Mouse (Mus musculus) MEL (cell line): Measurements from ENCODE around the gene Calhm5. TPM values are rescaled to one million over a fixed set of nuclear protein-coding genes. Genes with fewer than 3 reads are reported as not detected.

Experiments
- DNase-seq: peaks from one replicate; pipeline ENCODE4 v3.0.0; 2011; ENCODE audit warnings: low read depth, low spot score
- H3K27ac ChIP-seq: 2 replicates; pipeline ENCODE4 v1.5.1; 2012; ENCODE audit warnings: low read depth, mild to moderate bottlenecking, control low read depth, low read length, moderate library complexity; ENCODE audit not compliant: control insufficient read depth
- H3K27me3 ChIP-seq, 2 experiments: fragments of 150-350 bp in 1 of 2; sonication (generic) in 1 of 2; 2 replicates each; pipeline ENCODE4 v1.6.1; 2012; ENCODE audit warnings: low read length in 2 of 2, mild to moderate bottlenecking in 2 of 2, improper control_type of control experiment in 1 of 2, moderate library complexity in 1 of 2; ENCODE audit not compliant: insufficient read depth in 2 of 2, control insufficient read depth in 1 of 2
- H3K36me3 ChIP-seq, 2 experiments: 2 replicates each; pipeline ENCODE4 v1.6.1; 2012 to 2014; ENCODE audit warnings: low read length in 2 of 2, improper control_type of control experiment in 1 of 2, inconsistent platforms in 1 of 2, mild to moderate bottlenecking in 1 of 2; ENCODE audit not compliant: insufficient read depth in 2 of 2, control insufficient read depth in 1 of 2
- H3K4me1 ChIP-seq, 2 experiments: fragments of 150-350 bp in 1 of 2; sonication (generic) in 1 of 2; 2 replicates each; pipeline ENCODE4 v1.6.1; 2012; ENCODE audit warnings: low read length in 2 of 2, improper control_type of control experiment in 1 of 2, mild to moderate bottlenecking in 1 of 2; ENCODE audit not compliant: insufficient read depth in 2 of 2, control insufficient read depth in 1 of 2
- H3K4me3 ChIP-seq, 2 experiments: fragments of 150-350 bp in 1 of 2; sonication (generic) in 1 of 2; 2 replicates each; pipeline ENCODE4 v1.5.1; 2012; ENCODE audit warnings: low read depth in 2 of 2, low read length in 2 of 2, mild to moderate bottlenecking in 2 of 2, moderate library complexity in 2 of 2, control low read depth in 1 of 2, improper control_type of control experiment in 1 of 2; ENCODE audit not compliant: control insufficient read depth in 1 of 2, insufficient read depth in 1 of 2
- H3K79me2 ChIP-seq: 2 replicates; pipeline ENCODE4 v1.6.1; 2012; ENCODE audit warnings: mild to moderate bottlenecking, low read length, moderate library complexity; ENCODE audit not compliant: control insufficient read depth, poor library complexity, insufficient read depth
- H3K9ac ChIP-seq: 2 replicates; pipeline ENCODE4 v1.6.1; 2012; ENCODE audit warnings: low read depth, mild to moderate bottlenecking, control low read depth, low read length, moderate library complexity; ENCODE audit not compliant: control insufficient read depth, poor library complexity, severe bottlenecking
- H3K9me3 ChIP-seq: fragments of 150-350 bp; sonication (generic); replicated peaks from 2 replicates; pipeline ENCODE4 v1.6.1; 2012; ENCODE audit warnings: mild to moderate bottlenecking, low read length, improper control_type of control experiment, moderate library complexity; ENCODE audit not compliant: insufficient read depth
- CHD2 ChIP-seq: IDR thresholded peaks from 2 replicates; pipeline ENCODE4 v1.6.1; 2011; ENCODE audit warnings: low read length, improper control_type of control experiment
- CTCF ChIP-seq, 3 experiments: IDR thresholded peaks in 2 of 3; conservative IDR thresholded peaks in 1 of 3; 2 replicates each; pipeline ENCODE4 v1.5.1; 2011 to 2012; ENCODE audit warnings: low read length in 3 of 3, low read depth in 2 of 3, mild to moderate bottlenecking in 2 of 3, improper control_type of control experiment in 1 of 3, inconsistent platforms in 1 of 3, mixed read lengths in 1 of 3, moderate library complexity in 1 of 3; ENCODE audit not compliant: control insufficient read depth in 1 of 3, insufficient read depth in 1 of 3, poor library complexity in 1 of 3, severe bottlenecking in 1 of 3
- E2F4 ChIP-seq: IDR thresholded peaks from 2 replicates; pipeline ENCODE4 v1.6.1; 2011; ENCODE audit warnings: low read depth, low read length, improper control_type of control experiment, borderline replicate concordance
- KAT2A ChIP-seq: conservative IDR thresholded peaks from 2 replicates; pipeline ENCODE4 v1.6.1; 2012; ENCODE audit warnings: low read depth, low read length, improper control_type of control experiment, inconsistent platforms
- MAFK ChIP-seq: IDR thresholded peaks from 2 replicates; pipeline ENCODE4 v1.6.1; 2011; ENCODE audit warnings: low read depth, mild to moderate bottlenecking, low read length, improper control_type of control experiment, borderline replicate concordance
- MAZ ChIP-seq: IDR thresholded peaks from 2 replicates; pipeline ENCODE4 v1.6.1; 2012; ENCODE audit warnings: low read depth, mild to moderate bottlenecking, inconsistent platforms, low read length, improper control_type of control experiment
- MEF2A ChIP-seq: IDR thresholded peaks from 2 replicates; pipeline ENCODE4 v1.6.1; 2014; ENCODE audit warnings: low read depth, mild to moderate bottlenecking, inconsistent platforms, low read length, improper control_type of control experiment; ENCODE audit not compliant: poor library complexity, insufficient replicate concordance, severe bottlenecking; ENCODE audit errors: extremely low read depth
- MXI1 ChIP-seq: IDR thresholded peaks from 2 replicates; pipeline ENCODE4 v1.6.1; 2011; ENCODE audit warnings: mild to moderate bottlenecking, low read depth, low read length, improper control_type of control experiment
- MYC ChIP-seq: IDR thresholded peaks from 2 replicates; pipeline ENCODE4 v1.6.1; 2011; ENCODE audit warnings: low read depth, mild to moderate bottlenecking, low read length, improper control_type of control experiment, moderate library complexity
- POLR2AphosphoS5 ChIP-seq: IDR thresholded peaks from 2 replicates; pipeline ENCODE4 v1.6.1; 2012; ENCODE audit warnings: low read depth, borderline replicate concordance, mild to moderate bottlenecking, inconsistent platforms, low read length, moderate library complexity, mixed read lengths
- RCOR1 ChIP-seq: IDR thresholded peaks from 2 replicates; pipeline ENCODE4 v1.6.1; 2012; ENCODE audit warnings: low read depth, mild to moderate bottlenecking, inconsistent platforms, low read length, improper control_type of control experiment
- SMC3 ChIP-seq: IDR thresholded peaks from 2 replicates; pipeline ENCODE4 v1.6.1; 2011; ENCODE audit warnings: low read depth, low read length, improper control_type of control experiment
- USF1 ChIP-seq: IDR thresholded peaks from 2 replicates; pipeline ENCODE4 v1.6.1; 2014; ENCODE audit warnings: low read depth, mild to moderate bottlenecking, inconsistent platforms, low read length, improper control_type of control experiment, moderate library complexity
- ZC3H11A ChIP-seq: IDR thresholded peaks from 2 replicates; pipeline ENCODE4 v1.6.1; 2012; ENCODE audit warnings: low read depth, mild to moderate bottlenecking, inconsistent platforms, low read length, improper control_type of control experiment
- ZKSCAN1 ChIP-seq: IDR thresholded peaks from 2 replicates; pipeline ENCODE4 v1.6.1; 2012; ENCODE audit warnings: low read depth, mild to moderate bottlenecking, inconsistent platforms, low read length, improper control_type of control experiment, moderate library complexity
- ZNF384 ChIP-seq: IDR thresholded peaks from 2 replicates; pipeline ENCODE4 v1.6.1; 2012; ENCODE audit warnings: low read depth, mild to moderate bottlenecking, inconsistent platforms, low read length, improper control_type of control experiment
- polyA plus RNA-seq, 2 experiments: library from polyadenylated mRNA; stranded (reverse) in 1 of 2; unstranded in 1 of 2; fragments of >175 nt in 1 of 2; fragments of >200 nt in 1 of 2; gene quantifications; 2 replicates each; pipeline versions ENCODE4 v1.2.1 to v1.2.4; 2012; ENCODE audit warnings: low replicate concordance in 2 of 2, low read depth in 1 of 2; ENCODE audit not compliant: insufficient read length in 2 of 2, insufficient read depth in 1 of 2, missing spikeins in 1 of 2
- total RNA-seq: library from RNA; depleted of rRNA; stranded (reverse); fragments of 300-350 nt; gene quantifications from 2 replicates; pipeline ENCODE4 v1.2.3, GENCODE M21; 2012

The Calhm5 gene
- total and polyA plus RNA-seq, 3 experiments: not detected

DNA sequence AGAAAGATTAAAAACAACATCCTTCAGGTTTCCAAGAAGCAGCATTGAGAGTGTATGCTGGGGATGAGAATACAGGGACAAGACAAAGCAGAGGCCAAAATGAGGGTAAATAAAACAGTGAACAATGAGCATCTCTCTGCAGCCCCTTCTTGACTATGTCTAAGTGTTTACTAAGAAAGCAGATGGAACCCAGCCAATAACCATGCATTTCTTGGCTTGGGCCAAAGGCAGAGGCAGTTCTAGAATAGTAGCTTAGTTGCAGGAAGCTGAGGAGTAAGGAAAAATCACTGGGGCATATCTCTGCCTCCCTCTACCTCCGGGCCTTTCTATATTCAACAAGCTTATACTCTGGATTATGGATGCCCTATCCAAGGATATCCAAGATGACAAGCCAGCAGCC, 5.8 kb downstream of the Calhm5 start:
- no peaks in the 10 kb centered on the region for H3K79me2 ChIP-seq
- no peak overlapping the region for H3K4me3 ChIP-seq
- no peaks in the 10 kb centered on the region for H3K4me1 ChIP-seq
- no peak overlapping the region for H3K9ac ChIP-seq
- TF ChIP-seq MAFK: no peak
- no peak for TF ChIP-seq CTCF (IDR thresholded peaks at IDR 0.05 in 2 of 3, conservative IDR thresholded peaks at IDR 0.05 in 1 of 3; ENCODE audit: control insufficient read depth in 1 of 3, insufficient read depth in 1 of 3, low read depth in 2 of 3, low read length in 3 of 3, poor library complexity in 1 of 3, severe bottlenecking in 1 of 3)
- no peak for TF ChIP-seq MEF2A
- TF ChIP-seq ZKSCAN1: no peak
- TF ChIP-seq ZNF384: no peak
- no peak for TF ChIP-seq E2F4
- TF ChIP-seq SMC3: no peak
- H3K27ac ChIP-seq: no peak overlapping the region
- H3K36me3 ChIP-seq: no peaks in the 10 kb centered on the region
- H3K27me3 ChIP-seq: peaks cover 0 to 1% of the 10 kb centered on the region in 2 experiments; a peak in 2 of 4 replicates
- no peaks in the 10 kb centered on the region for H3K9me3 ChIP-seq
- DNase-seq: no peak

DNA sequence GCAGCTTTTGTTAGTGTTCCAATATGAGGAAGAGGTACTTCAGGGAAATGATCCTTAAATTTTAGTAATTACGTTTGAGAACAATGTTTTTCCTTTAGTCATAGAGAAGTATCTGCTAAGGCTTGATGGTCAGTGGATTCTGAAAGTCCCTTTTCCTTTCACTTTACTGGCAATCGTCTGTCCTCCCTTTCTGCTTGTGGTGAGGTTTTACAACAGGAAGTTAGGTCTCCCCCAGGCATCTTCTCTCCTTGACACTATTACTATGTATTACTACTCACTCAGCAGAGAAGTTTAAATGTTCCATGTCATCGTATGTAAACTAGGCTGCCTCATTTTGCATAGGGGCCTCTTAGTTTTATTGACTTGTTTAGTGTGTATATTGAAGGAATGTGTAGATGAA, 6.8 kb downstream of the Calhm5 start:
- H3K9me3 ChIP-seq: no peaks in the 10 kb centered on the region
- H3K79me2 ChIP-seq: no peaks in the 10 kb centered on the region
- no peaks in the 10 kb centered on the region for H3K36me3 ChIP-seq
- no peak overlapping the region for H3K4me3 ChIP-seq
- H3K27me3 ChIP-seq: peaks cover 0 to 1% of the 10 kb centered on the region in 2 experiments; a peak in 2 of 4 replicates
- no peak overlapping the region for H3K27ac ChIP-seq
- H3K9ac ChIP-seq: no peak overlapping the region
- H3K4me1 ChIP-seq: no peaks in the 10 kb centered on the region
- no peak for DNase-seq
- TF ChIP-seq ZKSCAN1 (no peak), MAZ (no peak), USF1 (no peak), RCOR1 (no peak), KAT2A (no peak), CTCF (IDR thresholded peaks at IDR 0.05 in 2 of 3, conservative IDR thresholded peaks at IDR 0.05 in 1 of 3; ENCODE audit: control insufficient read depth in 1 of 3, insufficient read depth in 1 of 3, low read depth in 2 of 3, low read length in 3 of 3, poor library complexity in 1 of 3, severe bottlenecking in 1 of 3) (no peak)

DNA sequence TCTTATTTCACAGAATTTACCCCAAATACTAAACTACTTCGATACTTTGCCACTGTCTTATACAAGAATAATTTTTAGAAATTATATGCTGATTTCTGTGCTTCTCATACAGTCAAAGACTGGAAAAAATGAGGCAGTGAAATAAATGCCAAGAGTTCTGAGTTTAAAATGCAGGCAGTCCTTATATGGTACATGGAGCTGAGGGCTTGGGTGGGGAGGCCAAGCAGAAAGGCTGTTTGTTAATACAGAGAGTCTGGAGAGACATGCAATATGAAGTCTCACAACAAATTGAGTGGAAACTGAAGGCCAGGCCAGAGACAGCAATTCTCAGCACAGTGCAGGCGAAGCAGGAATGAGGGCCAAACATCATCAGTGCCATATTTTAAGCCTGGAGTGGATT, 7.8 kb downstream of the Calhm5 start:
- no peak overlapping the region for H3K27ac ChIP-seq
- H3K79me2 ChIP-seq: no peaks in the 10 kb centered on the region
- no peak overlapping the region for H3K4me3 ChIP-seq
- no peaks in the 10 kb centered on the region for H3K9me3 ChIP-seq
- no peaks in the 10 kb centered on the region for H3K4me1 ChIP-seq
- no peaks in the 10 kb centered on the region for H3K36me3 ChIP-seq
- H3K9ac ChIP-seq: no peak overlapping the region
- no peak for DNase-seq
- H3K27me3 ChIP-seq: peaks cover 0 to 1% of the 10 kb centered on the region in 2 experiments; a peak in 2 of 4 replicates
- TF ChIP-seq CHD2: no peak
- TF ChIP-seq ZC3H11A: no peak
- TF ChIP-seq KAT2A: no peak
- TF ChIP-seq MAZ: no peak
- no peak for TF ChIP-seq MYC
- no peak for TF ChIP-seq POLR2AphosphoS5
- no peak for TF ChIP-seq MAFK
- no peak for TF ChIP-seq MXI1
